Mouse (Mus musculus) intestine, embryonic 14.5 days (tissue): ENCODE data around the gene Bpifb9b. TPM values are rescaled to one million over a fixed set of nuclear protein-coding genes. Genes with fewer than 3 reads are reported as not detected.
"Not testable (repeated sequence)": the region's sequence is repeated elsewhere in the genome, so short reads cannot be mapped to it uniquely, and the experiment has no call there.

Experiments
- ATAC-seq: fragments of 200-750 bp; cut with Nextera tagmentation; replicated peaks from 2 replicates; pipeline ENCODE4 v1.8.0; 2017; ENCODE audit warnings: low read depth, moderate number of reproducible peaks, moderate TSS enrichment, moderate library complexity; ENCODE audit not compliant: low FRiP score, low TSS enrichment
- DNase-seq: peaks from one replicate; pipeline ENCODE4 v3.0.0-alpha.2; 2018; ENCODE audit warnings: low spot score
- H3K27ac ChIP-seq: fragments of 300-500 bp; sonication (generic); 2 replicates; pipeline ENCODE4 v1.5.1; 2014; ENCODE audit warnings: low read depth, mild to moderate bottlenecking, control low read depth
- H3K27me3 ChIP-seq: fragments of 300-500 bp; sonication (generic); replicated peaks from 2 replicates; pipeline ENCODE4 v1.6.1; 2014; ENCODE audit warnings: low read length, control low read depth; ENCODE audit not compliant: control insufficient read depth, insufficient read depth
- H3K36me3 ChIP-seq: fragments of 300-500 bp; sonication (generic); 2 replicates; pipeline ENCODE4 v1.6.1; 2014; ENCODE audit warnings: low read length, control low read depth; ENCODE audit not compliant: control insufficient read depth, insufficient read depth
- H3K4me1 ChIP-seq: fragments of 300-500 bp; sonication (generic); replicated peaks from 2 replicates; pipeline ENCODE4 v1.6.1; 2014; ENCODE audit warnings: low read length, control low read depth, mixed read lengths; ENCODE audit not compliant: control insufficient read depth, insufficient read depth
- H3K4me2 ChIP-seq: fragments of 300-500 bp; sonication (generic); 2 replicates; pipeline ENCODE4 v1.6.1; 2014; ENCODE audit warnings: low read length
- H3K4me3 ChIP-seq: fragments of 300-500 bp; sonication (generic); 2 replicates; pipeline ENCODE4 v1.5.1; 2014; ENCODE audit warnings: low read depth, low read length, control low read depth, mixed read lengths
- H3K9ac ChIP-seq: fragments of 300-500 bp; sonication (generic); 2 replicates; pipeline ENCODE4 v1.6.1; 2014; ENCODE audit warnings: mild to moderate bottlenecking, low read length
- H3K9me3 ChIP-seq: fragments of 300-500 bp; sonication (generic); 2 replicates; pipeline ENCODE4 v1.6.1; 2016; ENCODE audit warnings: low read length, control low read depth; ENCODE audit not compliant: control insufficient read depth
- WGBS: fragments of 180-500 bp; shearing (Covaris S2); extraction: QIAGEN DNeasy Blood & Tissue Kit; methylation state at CpG from one replicate; pipeline ENCODE4 v1.1.7; 2014; 5-methylcytosine and 5-hydroxymethylcytosine counted together
- polyA plus RNA-seq: library from polyadenylated mRNA; unstranded; fragments of >200 nt; fragmentation: Nextera tagmentation; extraction: Ambion mirVana; gene quantifications from 2 replicates; pipeline ENCODE4 v1.2.1, GENCODE M21; 2014

Gene Bpifb9b
- polyA plus RNA-seq: not detected in 2 replicates

DNA sequence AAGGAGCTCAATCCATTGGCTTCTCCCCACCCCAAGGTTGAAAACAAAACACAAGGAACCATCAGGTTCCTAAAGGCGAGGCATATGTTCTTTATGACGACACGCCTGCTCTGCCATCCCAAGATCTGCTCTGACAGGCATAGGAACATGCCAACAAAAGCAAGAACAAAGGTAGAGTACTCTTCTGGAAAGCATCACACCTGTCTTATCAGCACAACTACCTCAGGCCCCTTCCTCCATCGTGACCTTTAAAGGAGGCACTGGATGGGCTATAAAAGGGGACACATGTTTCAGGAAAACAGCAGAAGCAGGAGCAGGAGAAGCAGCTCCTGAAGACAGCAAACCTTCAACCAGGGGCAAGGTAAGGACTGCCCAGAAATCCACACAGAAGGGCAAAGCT is at the start of gene Bpifb9b:
Bpifb9b (plus strand) TSS at position 301 of the 400 bp plus-strand sequence.
- peak; percentile 20 for DNase-seq
- H3K9me3 ChIP-seq, H3K36me3 ChIP-seq, H3K27me3 ChIP-seq, H3K4me2 ChIP-seq, ATAC-seq, H3K4me1 ChIP-seq, H3K9ac ChIP-seq, H3K4me3 ChIP-seq, H3K27ac ChIP-seq: not testable (repeated sequence)
- 78% methylated on average over 4 of the region's 4 CpGs for WGBS

DNA sequence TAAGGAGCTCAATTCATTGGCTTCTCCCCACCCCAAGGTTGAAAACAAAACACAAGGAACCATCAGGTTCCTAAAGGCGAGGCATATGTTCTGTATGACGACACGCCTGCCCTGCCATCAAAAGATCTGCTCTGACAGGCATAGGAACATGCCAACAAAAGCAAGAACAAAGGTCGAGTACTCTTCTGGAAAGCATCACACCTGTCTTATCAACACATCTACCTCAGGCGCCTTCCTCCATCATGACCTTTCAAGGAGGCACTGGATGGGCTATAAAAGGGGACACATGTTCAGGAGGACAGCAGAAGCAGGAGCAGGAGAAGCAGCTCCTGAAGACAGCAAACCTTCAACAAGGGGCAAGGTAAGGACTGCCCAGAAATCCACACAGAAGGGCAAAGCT is 49.5 kb upstream of the Bpifb9b start, which contains the start of gene Bpifb9a:
Bpifb9a (plus strand) TSS at position 301 of the 400 bp plus-strand sequence.
- not testable (repeated sequence) for H3K4me2 ChIP-seq

DNA sequence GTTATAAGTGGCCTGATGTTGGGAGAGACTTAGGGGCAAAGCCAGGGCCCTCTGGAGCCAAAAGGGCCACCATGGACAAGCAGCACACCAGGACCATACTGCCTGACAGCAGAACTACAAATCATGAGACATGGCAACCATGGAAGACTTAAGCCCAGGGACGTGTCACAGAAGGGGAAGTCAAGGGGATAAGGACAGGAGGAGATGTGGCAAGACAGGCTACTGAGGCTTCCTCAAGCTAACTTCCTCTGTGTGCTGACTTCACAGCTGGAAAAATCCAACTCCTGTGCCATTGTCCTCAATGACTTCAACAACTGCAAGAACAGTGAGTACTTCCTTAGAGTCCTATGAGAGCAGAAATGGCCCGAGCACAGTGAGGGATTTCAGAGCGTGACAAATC is 42.6 kb upstream of the Bpifb9b start:
- H3K9me3 ChIP-seq, H3K27me3 ChIP-seq, H3K27ac ChIP-seq, H3K9ac ChIP-seq, DNase-seq, H3K4me3 ChIP-seq, ATAC-seq, H3K4me2 ChIP-seq, H3K36me3 ChIP-seq, H3K4me1 ChIP-seq: not testable (repeated sequence)
- WGBS: 90% methylated on average over 2 of the region's 3 CpGs

More for the DNA sequence above, 49.5 kb upstream of the Bpifb9b start, which contains the start of gene Bpifb9a:
- not testable (repeated sequence) for ATAC-seq, H3K36me3 ChIP-seq, H3K4me1 ChIP-seq, H3K9me3 ChIP-seq, H3K27ac ChIP-seq, DNase-seq, H3K4me3 ChIP-seq, H3K27me3 ChIP-seq, H3K9ac ChIP-seq
- 79% methylated on average over 5 of the region's 5 CpGs for whole genome bisulfite sequencing

DNA sequence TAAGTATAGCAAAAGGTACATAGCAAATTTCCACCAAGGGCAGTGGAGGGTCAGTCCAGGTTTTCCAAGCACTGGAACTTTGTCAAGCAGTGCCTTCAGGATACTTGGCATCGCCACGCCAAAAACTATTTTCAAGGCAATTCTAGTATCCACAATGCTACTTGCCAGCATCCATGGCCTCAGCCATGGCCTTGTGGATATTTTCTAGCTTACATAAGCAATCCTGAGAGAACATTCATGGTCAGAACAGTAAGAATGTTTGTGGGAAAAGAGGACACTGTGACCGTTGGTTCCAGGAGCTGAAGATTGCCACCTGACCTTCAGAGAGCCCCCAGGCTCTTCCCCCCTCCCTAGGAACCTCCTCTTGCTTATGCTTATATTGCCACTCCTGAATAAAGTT is 15.2 kb upstream of the Bpifb9b start:
- H3K27me3 ChIP-seq, ATAC-seq, H3K9ac ChIP-seq, H3K27ac ChIP-seq, H3K4me3 ChIP-seq, DNase-seq, H3K4me2 ChIP-seq, H3K36me3 ChIP-seq, H3K4me1 ChIP-seq, H3K9me3 ChIP-seq: not testable (repeated sequence)
- whole genome bisulfite sequencing: 84% methylated on average over 3 of the region's 3 CpGs

DNA sequence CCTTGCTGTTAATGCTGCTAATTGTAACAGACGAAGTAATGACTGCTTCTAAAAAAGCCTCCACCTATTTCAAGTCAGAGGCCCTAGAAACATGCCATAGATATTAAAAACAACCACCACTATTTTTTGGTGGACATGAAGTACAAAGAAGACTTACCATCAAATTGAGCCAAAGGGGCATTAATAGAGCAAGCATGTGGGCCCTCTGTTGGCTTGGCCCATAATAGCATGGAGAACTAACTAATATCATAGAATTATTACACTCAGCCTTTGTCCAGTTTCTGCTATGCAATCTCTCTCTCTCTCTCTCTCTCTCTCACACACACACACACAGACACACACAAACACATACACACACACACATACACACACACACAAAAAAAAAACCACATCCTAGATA is 14.2 kb upstream of the Bpifb9b start:
- WGBS: 81% methylated on average over 1 of the region's 1 CpGs
- H3K4me1 ChIP-seq: no peaks in the 10 kb centered on the region
- no peak overlapping the region for H3K4me2 ChIP-seq
- H3K27ac ChIP-seq: no peak overlapping the region
- ATAC-seq (no peak), DNase-seq (no peak)
- H3K36me3 ChIP-seq: no peaks in the 10 kb centered on the region
- no peaks in the 10 kb centered on the region for H3K9me3 ChIP-seq
- H3K9ac ChIP-seq: no peak overlapping the region
- H3K27me3 ChIP-seq: no peaks in the 10 kb centered on the region
- no peak overlapping the region for H3K4me3 ChIP-seq

DNA sequence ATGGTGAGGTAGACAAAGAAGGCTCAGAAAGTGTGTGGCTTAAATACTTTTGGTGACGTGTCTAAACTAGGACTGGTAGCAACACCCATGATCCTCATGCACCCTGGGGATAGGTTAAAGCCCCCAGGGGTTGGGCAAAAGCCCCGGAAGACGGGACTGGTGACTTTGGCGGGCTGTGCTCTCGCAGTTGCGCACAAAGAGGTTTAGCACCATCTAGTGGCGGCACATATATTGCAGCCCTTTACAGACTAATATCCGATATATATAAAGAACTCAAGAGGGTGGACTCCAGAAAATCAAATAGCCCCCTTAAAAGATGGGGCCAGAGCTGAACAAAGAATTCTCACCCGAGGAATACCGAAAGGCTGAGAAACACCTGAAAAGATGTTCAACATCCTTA is 12.3 kb upstream of the Bpifb9b start:
- WGBS: 3% methylated on average over 10 of the region's 10 CpGs
- H3K4me2 ChIP-seq: not testable (repeated sequence)

DNA sequence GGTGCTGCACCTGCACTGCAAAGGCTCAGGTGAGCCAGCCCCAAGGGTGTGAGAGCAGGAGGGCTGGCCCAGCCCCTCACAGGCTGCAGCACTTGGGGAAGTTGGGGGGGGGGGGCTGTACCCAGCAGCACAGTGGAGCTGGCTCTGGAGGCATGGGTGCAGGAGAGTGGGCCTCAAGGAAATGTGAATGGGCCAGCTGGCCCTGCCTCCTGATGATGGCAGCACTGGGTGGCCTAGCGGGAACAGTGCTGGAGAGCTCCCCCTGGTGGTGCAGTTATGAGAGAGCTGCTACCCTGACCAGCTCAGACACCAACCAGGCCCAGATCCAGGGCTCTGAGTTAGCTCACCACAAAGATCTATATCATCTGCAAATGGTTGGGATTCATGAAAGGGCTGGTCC is 6.5 kb upstream of the Bpifb9b start:
- Histone ChIP-seq H3K9ac (no peak overlapping the region), H3K36me3 (no peaks in the 10 kb centered on the region), H3K27me3 (no peaks in the 10 kb centered on the region), H3K4me1 (no peaks in the 10 kb centered on the region), H3K9me3 (no peaks in the 10 kb centered on the region), H3K4me2 (no peak overlapping the region), H3K4me3 (no peak overlapping the region), H3K27ac (no peak overlapping the region)
- DNase-seq (peak; percentile 77), ATAC-seq (peak; percentile 75)
- 17% methylated on average over 1 of the region's 1 CpGs for WGBS

More for the DNA sequence above, 12.3 kb upstream of the Bpifb9b start:
- not testable (repeated sequence) for H3K9ac ChIP-seq, H3K4me3 ChIP-seq, H3K36me3 ChIP-seq, H3K9me3 ChIP-seq, H3K4me1 ChIP-seq, H3K27me3 ChIP-seq, ATAC-seq, H3K27ac ChIP-seq
- peak; percentile 86 for DNase-seq

DNA sequence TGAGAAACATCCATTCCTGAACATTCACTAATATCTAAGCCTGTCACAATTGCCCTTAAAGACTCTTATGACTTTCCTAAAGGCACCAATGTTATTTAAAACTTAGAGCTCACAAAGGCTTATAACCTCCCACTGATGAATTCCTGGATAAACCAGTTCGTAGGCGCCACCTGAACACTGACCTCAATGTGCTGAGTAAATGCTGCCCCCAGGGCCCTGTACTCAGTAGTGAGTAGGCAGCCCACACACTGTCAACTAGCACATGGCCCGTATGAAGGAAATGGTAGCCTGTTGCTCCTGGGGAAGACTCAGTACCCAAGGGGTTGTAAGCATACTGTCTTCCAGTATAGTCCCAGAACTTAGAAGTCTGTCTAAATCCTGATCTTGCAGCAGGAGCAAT is 5.3 kb upstream of the Bpifb9b start:
- no peak overlapping the region for H3K9ac ChIP-seq
- H3K4me2 ChIP-seq: no peak overlapping the region
- no peaks in the 10 kb centered on the region for H3K4me1 ChIP-seq
- no peak for DNase-seq
- WGBS: 88% methylated on average over 3 of the region's 3 CpGs
- no peaks in the 10 kb centered on the region for H3K27me3 ChIP-seq
- H3K27ac ChIP-seq: no peak overlapping the region
- ATAC-seq: no peak
- H3K9me3 ChIP-seq: no peaks in the 10 kb centered on the region
- no peaks in the 10 kb centered on the region for H3K36me3 ChIP-seq
- no peak overlapping the region for H3K4me3 ChIP-seq

DNA sequence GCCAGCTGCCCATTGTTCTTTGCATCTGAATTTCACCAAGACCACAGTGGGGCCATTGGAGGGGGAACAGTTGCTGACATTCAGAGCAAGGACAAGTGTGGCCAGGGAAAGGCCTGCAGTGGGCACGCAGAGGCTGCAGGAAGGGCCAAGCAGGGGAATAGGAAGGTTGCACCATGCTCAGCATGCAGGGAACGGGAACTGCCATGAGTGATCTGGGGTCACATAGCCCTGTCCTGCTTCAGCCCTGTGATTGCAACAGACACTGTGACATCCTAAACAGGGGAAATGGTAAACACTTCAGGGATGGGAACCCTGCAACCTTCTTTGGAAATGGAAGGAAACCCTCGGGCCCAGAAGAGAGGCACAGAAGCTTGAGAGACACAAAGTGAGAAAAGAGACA is 2.4 kb upstream of the Bpifb9b start:
- not testable (repeated sequence) for H3K27me3 ChIP-seq, H3K9ac ChIP-seq, ATAC-seq, H3K27ac ChIP-seq, H3K4me1 ChIP-seq, H3K9me3 ChIP-seq, H3K4me2 ChIP-seq, H3K36me3 ChIP-seq, H3K4me3 ChIP-seq, DNase-seq
- WGBS: 67% methylated on average over 1 of the region's 3 CpGs
